Mouse (Mus musculus) left cerebral cortex, adult 8-10 months (tissue): ENCODE measurements around the gene Donson. TPM values are rescaled to one million over a fixed set of nuclear protein-coding genes. Genes with fewer than 3 reads are reported as not detected.

Source experiments
- DNase-seq, 2 experiments: peaks; one replicate each; pipeline ENCODE4 v3.0.0; 2022; ENCODE audit warnings: low spot score in 2 of 2
- total RNA-seq, 4 experiments: library from RNA; stranded (reverse); gene quantifications; 2 replicates each; pipeline ENCODE4 v1.2.4; 2022

Gene Donson
- total RNA-seq: 10 to 100 TPM; 17.7 to 27.2 (median 21.5) TPM

DNA sequence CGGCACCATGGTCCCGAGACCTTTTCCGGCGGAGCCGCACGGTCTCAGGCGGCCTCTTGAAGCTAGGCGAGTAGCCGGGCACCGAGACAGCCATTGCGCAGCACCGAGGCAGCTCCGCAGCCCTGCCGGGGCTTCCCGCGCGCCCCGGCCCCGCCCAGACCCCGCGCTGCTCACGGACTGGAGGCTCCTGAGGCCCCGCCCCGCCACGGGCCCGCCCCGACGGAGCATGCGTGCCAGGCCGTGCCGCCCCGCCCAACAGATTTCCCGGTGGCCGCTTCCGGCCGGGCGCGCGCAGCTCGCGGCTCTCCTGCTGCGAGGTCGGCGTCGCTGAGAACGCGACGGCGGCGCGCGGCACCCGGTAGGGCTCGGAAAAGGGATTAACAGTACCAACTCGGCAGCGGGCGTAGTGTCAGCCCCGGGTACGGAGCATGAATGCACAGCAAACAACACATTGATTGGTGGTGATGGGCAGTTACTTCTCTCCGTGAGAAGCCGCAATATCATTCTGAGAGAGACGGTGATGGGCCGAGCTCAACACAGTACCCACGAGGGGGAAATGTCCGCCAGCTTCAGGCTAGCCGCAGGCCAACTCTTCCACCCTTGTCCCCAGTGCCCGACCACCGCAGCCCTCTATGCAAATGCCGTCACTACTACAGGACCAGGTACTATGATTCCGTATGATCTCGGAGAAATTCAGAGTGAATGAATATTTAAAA is at the start of gene Donson:
Gene Donson, minus strand, starts transcription at position 152 of the 716 bp plus-strand sequence.
- DNase-seq: peak; percentile 75 to 89

DNA sequence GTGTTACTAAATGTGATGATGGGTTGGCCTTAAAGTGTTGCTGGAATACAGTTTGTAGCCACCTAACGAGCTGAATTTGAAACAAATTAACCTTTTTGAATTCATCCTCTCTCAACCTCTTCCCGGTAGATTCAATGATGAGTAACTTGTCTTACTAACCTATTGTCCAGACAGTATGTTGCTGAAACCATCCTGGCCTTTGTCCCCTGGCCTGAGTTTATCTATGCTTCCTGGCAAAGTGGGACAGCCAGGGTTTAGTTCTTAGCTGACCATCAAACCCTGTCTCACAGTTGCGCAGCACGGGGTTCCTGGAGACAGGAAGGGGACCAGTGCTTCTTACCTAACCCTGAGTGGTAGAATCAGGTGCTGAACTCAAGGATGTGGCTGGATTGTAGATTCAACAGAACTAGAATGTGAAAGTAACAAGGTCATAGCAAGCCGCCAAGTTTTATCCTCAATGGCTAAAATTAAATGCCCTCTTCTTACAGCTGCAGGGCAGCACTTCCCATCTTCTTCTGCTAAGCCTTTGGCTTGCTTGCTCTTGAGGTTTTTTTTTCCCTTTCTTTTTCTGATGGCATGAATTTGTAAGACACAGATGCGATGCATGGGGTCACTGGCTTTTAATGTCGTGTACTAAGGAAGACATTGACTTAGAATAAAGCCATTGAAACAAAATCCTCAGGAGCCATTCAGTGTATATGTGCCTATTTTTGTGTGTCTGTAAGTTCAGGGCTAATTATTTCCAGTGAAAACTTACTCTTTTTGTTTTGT is 47.7 kb upstream of the Donson start:
- DNase-seq: no peak

DNA sequence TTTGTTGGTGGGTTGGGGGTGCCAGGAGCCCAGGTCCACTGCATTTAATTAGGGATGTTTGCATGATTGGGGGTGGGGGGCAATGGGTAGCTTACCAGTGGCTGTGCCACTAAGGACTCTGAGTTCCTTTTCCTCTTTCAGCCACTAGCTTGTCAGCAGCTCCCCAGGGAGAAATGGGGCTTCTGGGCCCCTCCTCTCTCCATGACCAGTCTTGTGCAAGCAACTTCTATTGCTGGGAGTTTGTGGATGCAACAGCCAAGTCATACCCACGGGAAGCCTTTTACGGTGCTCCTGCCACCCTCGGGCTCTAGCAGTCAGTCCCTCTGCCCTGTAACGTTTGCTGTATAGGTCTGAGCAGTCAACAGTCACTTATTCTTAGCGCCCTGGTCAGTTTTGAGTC is 46.2 kb upstream of the Donson start:
- DNase-seq: no peak

GRCm38 (mm10) chr16:91732816-91733215 is 44.2 kb upstream of the Donson start:
- no peak for DNase-seq

DNA sequence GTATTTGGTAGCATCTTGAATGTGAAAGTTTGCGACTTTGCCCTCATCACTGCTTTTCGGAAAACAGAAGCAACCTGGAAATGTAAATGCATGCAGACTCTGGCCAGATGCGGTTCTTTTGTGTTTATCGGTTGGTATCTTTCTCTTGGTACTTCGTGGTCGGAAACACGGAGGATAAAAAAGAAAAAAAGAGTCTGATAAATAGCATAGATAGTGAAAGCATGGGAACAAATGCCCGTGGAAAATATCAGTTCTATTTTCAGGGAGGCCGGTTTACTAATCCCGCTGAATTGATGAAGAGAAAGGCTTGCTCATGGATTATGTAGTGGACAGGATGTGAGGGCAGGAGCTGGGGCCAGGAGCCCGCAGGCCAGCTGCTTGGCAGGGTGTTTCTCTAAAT is 41.9 kb upstream of the Donson start:
- no peak for DNase-seq

- DNase-seq: peak; percentile 24 to 38
These were observed 41.4 kb upstream of the Donson start for GRCm38 (mm10) chr16:91729821-91730441.

GRCm38 (mm10) chr16:91729066-91729482 is 40.5 kb upstream of the Donson start, which contains the start of gene Itsn1:
Gene Itsn1, plus strand, starts transcription at chr16:91729281.
- DNase-seq: peak; percentile 89 to 98

GRCm38 (mm10) chr16:91728123-91729065 is 39.8 kb upstream of the Donson start, which contains the start of gene Cryzl1:
Gene Cryzl1, minus strand, starts transcription at chr16:91728975.
- peak; percentile 93 to 100 for DNase-seq

- DNase-seq: no peak
These were observed 38.9 kb upstream of the Donson start for GRCm38 (mm10) chr16:91727433-91727832.

- peak; percentile 24 to 39 for DNase-seq
These were observed 35.7 kb upstream of the Donson start for GRCm38 (mm10) chr16:91724247-91724646.

GRCm38 (mm10) chr16:91717399-91717798 is 28.8 kb upstream of the Donson start:
- no peak for DNase-seq

DNA sequence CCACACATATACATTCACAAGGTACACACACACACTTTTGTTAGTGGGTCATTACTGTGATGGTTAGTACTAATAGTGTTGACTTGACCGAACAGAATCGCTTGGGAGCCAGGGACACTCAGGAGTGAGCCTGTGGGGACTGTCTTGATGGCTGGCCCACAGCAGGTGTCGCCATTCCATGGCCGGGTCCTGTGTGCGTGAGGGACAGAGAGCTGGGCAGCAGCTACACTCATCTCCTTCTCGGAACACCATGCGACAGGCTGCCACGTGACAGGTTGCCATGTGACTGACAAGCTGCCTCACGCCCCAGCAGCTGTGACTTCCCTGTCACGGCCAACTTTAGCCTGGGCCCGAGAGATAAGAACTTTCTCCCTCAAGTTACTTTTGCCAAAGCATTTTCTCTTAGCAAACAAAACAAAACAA is 28.4 kb upstream of the Donson start:
- DNase-seq: no peak

- DNase-seq: no peak
These were observed 21.7 kb upstream of the Donson start for GRCm38 (mm10) chr16:91710241-91710640.

DNA sequence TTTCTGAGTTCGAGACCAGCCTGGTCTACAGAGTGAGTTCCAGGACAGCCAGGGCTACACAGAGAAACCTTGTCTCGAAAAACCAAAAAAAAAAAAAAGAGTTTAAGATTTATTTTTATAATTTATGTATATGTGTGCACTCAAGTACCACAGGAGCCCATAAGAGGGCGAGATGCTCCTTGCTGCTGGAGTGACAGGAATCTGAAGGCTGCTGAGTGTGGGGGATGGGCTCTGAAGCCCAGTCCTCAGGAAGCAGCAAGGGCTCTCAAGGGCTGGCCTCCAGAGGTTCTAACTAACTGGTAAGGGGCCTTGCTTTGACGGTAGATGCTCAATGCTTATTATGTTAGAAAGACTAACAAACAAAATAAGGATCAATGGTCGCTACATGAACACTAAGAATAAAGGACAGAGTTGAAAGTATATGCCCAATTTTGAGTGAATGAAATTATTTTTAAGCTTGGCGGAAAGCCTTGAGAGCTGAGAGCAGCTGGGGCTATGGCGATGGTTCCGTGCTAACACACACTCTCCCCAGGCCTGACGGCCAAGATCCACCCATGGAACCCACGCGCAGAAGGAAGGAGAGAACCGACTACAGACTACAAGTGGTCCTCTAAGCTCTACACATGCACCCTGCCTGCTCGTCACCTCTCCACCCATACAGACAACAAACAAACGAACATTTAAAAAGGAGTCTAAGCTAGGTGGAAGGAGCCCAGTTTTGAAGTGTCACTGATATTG is 16.2 kb upstream of the Donson start:
- peak in 1 of 2 experiments; percentile 32 for DNase-seq

GRCm38 (mm10) chr16:91702771-91703188 is 14.2 kb upstream of the Donson start:
- DNase-seq: no peak

- DNase-seq: no peak
These were observed 13.3 kb upstream of the Donson start for GRCm38 (mm10) chr16:91701908-91702307.

DNA sequence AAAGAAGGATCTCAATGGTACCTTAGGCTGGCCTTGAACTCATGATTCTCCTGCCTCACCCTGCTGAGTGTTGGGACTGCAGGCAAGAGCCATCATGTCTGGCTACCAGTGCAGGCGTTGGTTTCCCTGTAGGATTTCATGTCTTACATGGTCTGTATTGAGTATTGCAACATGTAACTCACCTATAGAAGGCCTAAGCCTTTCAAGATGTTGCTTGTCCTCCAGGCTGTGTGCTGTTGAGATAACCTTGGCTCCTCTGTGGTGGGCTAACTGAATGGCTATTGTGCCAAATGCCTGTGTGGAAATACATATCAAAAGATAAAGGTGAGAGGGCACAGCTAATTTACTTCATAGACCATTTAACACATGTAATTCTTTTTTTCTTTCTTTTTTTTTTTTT is 10.4 kb upstream of the Donson start:
- no peak for DNase-seq

- no peak for DNase-seq
These were observed 6.7 kb upstream of the Donson start for GRCm38 (mm10) chr16:91695108-91695755.

DNA sequence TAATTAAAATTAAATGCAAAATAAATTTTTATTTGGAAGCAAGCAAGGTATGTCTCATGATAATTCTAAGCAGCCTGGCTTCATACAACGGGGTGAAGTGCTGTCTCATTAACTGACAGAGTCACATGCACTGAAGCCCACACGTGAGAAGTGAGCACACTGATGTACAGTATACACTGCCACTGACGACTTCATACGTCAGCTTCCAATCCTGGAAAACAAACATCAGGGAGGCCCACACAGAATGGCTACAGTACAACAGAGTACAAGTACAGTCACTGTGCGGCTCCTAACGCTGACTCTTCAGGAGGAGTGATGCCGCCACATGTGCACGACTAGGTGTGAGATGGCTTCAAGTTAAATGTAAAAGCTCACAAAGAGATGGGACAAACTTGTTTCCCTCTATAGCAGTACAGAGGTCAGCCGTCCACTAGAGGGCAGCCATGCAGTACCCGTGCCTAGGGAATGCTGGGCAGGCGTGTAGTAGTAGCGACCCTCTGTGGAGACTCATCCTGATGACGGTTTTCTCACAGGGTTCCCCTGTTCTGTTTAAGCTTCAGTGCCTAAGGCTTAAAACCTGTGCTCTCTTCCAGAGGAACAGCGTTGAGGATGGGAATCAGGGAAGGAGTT is 6.0 kb upstream of the Donson start:
- peak in 1 of 2 experiments; percentile 43 for DNase-seq
